Mouse (Mus musculus): Measurements from ENCODE around the gene Midn. TPM values are rescaled to one million over a fixed set of nuclear protein-coding genes. Genes with fewer than 3 reads are reported as not detected.
A peak's percentile ranks its signal among the peaks of the same experiment; 100 is the strongest.

Midn gene
- total RNA-seq, 2 experiments from 2014 or later: 74.3 to 98.7 TPM

DNA sequence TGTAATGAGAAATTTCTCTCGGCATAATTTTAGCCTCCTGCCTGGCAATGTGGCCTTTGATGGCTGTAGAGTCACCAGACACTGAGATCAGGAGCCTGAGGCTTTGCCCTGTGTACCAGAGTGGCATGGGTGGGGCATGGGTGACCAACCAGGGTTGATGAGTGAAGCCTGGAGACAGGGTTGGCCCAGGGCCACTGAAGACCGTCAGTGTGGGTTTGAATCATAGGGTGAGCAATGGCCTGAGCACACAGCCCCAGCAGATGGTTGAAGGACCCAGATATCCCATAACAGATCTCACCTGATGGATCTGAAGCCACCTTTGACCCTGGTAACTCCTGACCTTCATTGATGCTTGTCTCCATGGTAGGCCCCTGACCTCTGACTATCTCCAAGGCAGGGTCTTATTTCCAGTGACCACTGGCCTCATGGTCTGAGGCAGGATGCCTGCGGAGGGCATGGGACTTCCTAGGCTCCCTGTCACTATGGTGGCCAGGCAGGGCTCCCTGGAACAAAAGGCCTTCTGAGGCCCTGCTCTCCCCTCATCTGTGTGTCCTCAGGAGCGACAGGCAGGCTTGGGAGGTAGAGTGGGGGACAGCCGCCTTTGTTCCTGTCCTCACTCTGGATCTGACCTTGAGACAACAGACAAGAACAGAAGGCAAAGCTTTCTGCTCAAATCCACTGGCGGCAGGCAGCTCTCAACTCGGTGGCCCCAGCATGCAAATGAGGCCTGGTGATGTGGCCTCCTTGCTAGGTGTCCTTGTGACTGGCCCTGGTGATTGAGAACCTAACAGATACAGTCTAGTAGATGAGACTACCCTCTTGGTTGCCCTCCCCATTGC, 29.6 kb downstream of the Midn start:
- DNase-seq (ENCODE audit: low spot score in 2 of 2): no peak
- intact Hi-C loops (cut with DNase I): loop anchor here (5.0 to 10.0 kb wide), 2 partner anchors 50 to 197 kb away; partner anchors contain the start of gene Mum1

DNA sequence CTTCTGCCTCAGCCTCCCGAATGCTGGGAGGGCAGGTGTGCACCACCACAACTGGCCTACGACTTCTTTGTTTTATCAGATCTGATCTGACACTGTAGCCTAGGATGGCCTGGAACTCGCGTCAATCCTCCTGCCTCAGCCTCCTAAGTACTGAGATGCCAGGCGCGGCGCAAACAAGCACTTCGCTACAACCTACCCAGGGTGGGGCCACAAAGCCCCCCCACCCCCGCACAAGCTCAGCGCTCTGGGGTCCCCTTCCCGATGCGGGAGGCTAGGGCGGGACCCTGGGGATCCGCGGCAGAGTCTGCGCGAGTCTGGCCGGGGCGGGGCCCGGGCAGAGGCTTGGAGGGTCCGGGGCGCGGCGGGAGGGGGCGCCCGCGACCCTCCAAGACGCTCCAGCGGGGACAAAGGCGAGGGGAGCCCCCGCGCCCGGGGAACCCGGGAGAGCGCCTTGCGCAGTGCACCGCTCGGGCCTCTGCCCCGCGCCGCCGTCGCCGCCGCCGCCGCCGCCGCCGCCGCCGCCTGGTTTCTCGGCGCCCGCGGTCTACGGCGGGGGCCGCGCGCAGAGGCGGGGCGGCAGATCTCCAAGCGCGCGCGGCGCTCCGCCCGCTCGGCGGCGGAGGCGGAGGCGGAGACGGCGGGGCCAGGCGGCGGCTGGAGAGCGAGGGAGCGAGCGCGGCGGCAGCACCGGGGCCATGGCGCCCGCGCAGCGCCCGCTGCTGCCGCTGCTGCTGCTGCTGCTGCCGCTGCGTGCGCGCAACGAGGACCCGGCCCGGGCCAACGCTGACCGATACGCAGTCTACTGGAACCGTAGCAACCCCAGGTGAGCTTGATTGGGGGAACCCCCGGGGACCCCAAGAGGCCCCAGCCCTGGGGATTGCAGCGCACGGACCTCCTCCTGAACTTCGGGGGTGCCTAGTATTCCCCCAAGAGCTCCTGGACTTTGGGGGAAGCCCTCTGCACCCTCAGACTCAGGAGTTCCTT, 31.3 kb downstream of the Midn start, which contains the start of gene Efna2:
Gene Efna2, plus strand, starts transcription at position 415 of the 984 bp plus-strand sequence.
- intact Hi-C loops (cut with DNase I): loop anchor here (5.0 to 10.0 kb wide), 2 partner anchors 48 to 195 kb away; partner anchors contain the start of gene Mum1
- no peak for DNase-seq (ENCODE audit: low spot score in 2 of 2)

DNA sequence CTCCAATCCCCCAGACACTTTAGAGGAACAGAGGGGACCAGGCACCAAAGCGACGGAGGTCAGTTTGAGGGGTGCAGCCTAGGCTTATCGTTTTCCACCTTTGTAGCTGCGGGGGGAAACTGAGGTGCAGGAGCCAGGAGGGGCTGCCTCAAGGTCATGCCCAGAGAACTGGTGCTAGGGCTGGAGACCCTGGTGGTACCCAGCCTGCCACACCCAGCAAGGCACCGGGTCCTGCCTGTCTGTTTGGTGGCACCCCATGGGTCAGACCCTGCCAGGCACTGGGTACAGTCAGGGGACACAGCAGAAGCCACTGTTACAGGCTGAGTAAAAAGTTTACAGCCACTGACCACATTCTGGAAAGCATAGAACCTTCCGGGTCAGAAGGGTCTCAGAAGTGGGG, 32.2 kb downstream of the Midn start:
- no peak for DNase-seq (ENCODE audit: low spot score in 2 of 2)
- intact Hi-C loops (cut with DNase I): no loop called here

- DNase-seq (ENCODE audit: low spot score in 2 of 2): no peak
- intact Hi-C loops (cut with DNase I): no loop called here
Observed at GRCm38 (mm10) chr10:80180823-80181222, 32.8 kb downstream of the Midn start.

GRCm38 (mm10) chr10:80182547-80182946, 34.5 kb downstream of the Midn start:
- no peak for DNase-seq (ENCODE audit: low spot score in 2 of 2)
- intact Hi-C loops (cut with DNase I): no loop called here

- DNase-seq (ENCODE audit: low spot score in 2 of 2): no peak
Observed at GRCm38 (mm10) chr10:80186649-80187048, 38.6 kb downstream of the Midn start.

GRCm38 (mm10) chr10:80187739-80188138, 39.7 kb downstream of the Midn start:
- no peak for DNase-seq (ENCODE audit: low spot score in 2 of 2)
- intact Hi-C loops (cut with DNase I): no loop called here

More at GRCm38 (mm10) chr10:80186649-80187048, 38.6 kb downstream of the Midn start:
- intact Hi-C loops (cut with DNase I): no loop called here

- no peak for DNase-seq (ENCODE audit: low spot score in 2 of 2)
- intact Hi-C loops (cut with DNase I): no loop called here
Observed at GRCm38 (mm10) chr10:80188453-80189024, 40.5 kb downstream of the Midn start.

DNA sequence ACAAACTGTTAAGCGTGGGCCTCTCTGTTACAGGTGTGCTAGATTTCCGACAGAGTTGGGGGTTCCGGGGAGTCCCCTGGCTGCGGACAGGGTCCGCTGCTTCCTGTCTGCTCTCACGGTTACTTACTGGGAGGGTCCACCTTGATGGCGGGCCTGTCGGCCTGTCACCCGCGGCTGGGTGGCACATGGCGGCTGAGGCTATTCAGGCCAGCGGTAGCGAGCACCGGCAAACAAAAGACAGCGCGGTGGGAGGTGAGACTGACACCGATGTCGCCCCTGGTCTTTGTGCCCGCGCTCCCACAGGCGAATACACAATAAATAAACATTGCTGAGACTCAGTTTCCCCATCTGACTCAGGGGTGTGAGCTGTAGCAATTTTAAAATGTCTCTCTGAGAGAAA, 41.9 kb downstream of the Midn start:
- intact Hi-C loops (cut with DNase I): no loop called here
- DNase-seq (ENCODE audit: low spot score in 2 of 2): no peak

GRCm38 (mm10) chr10:80190491-80191051, 42.5 kb downstream of the Midn start:
- peak; percentile 42 to 49 for DNase-seq (ENCODE audit: low spot score in 2 of 2)
- intact Hi-C loops (cut with DNase I): no loop called here

DNA sequence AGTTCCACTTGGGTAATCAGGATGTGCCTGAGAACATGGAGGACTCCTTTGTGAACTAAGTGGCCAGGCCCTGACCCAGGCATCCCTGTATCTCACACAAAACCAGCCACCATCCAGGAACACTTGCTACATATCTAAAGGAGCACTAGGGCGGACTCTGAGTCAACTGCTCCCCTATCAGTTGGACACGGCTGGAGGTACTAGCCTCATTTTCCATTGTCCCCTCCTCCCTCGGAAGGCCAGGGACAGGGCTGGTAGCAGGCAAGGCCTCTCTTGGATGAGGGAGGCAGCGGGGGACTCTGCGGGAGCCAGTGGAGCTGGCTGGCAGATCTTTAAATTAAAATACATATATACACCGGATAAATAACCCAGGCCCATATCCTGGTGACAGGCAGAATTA, 45.9 kb downstream of the Midn start:
- no peak for DNase-seq (ENCODE audit: low spot score in 2 of 2)
- intact Hi-C loops (cut with DNase I): no loop called here

DNA sequence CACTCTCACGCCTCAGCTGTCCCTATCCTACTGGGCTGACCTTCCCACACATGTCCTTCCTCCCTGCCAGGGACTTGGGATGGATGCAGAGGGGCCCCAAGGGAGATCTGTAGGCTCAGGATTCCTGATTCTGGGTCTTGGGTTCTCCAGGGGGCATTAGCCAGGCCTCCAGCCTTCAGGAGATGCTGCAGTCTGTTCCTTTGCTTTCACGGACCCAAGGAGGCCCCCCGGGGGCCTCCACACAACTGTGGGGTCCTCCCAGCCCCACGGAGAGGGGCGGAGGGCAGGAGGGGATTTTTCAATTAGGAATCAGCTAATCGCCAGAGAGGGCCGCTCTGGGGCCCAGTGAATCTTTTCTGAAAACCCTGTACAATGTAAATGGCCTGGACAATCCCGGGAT, 46.4 kb downstream of the Midn start:
- intact Hi-C loops (cut with DNase I): no loop called here
- DNase-seq (ENCODE audit: low spot score in 2 of 2): no peak

- intact Hi-C loops (cut with DNase I): no loop called here
- DNase-seq (ENCODE audit: low spot score in 2 of 2): no peak
Observed at GRCm38 (mm10) chr10:80196167-80196566, 48.1 kb downstream of the Midn start.

DNA sequence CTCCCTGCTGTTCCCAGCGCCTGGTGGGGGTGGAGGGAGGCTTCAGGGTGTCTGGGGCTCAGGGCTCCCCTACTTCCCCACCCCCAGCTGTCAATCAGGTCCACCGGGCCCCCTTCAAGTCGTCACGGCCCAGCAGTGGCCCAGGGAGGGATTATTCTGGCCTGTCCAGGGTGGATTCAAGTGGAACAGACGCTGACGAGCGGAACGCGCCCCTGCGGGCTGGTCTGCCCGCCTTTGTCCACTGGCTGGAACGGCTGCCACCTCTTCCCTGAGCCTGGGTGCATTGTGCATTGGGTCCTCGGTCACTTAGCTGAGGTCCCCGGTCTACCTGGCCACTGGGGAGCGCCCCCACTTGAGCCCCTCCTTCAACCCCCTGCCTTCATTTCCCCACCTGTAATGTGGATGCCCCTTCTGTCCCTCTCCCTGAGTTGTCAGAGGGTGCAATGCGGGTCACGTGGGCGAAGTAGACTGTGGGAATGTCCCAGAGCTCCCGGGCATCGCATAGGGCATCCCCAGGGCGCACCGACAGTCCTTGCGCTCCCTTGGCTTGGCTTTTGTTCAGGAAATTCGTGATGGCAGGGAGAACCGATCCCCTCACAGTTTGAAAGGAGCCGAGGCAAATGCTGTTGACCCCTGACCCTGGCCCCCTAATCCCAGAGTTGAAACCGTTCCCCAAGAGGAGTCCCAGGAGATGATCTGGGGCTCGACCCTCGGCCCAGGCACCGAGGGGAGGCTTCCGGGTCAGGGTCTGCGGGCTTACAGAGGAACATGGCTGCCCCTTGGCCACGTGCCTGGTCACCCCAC, 48.9 kb downstream of the Midn start:
- intact Hi-C loops (cut with DNase I): no loop called here
- DNase-seq (ENCODE audit: low spot score in 2 of 2): no peak

- DNase-seq (ENCODE audit: low spot score in 2 of 2): peak; percentile 78 to 85
- intact Hi-C loops (cut with DNase I): loop anchor here (1.0 kb wide), 1 partner anchor 46 kb away; no protein-coding TSS in a partner anchor
Observed at GRCm38 (mm10) chr10:80199440-80200008, 51.5 kb downstream of the Midn start.

- intact Hi-C loops (cut with DNase I): no loop called here
- no peak for DNase-seq (ENCODE audit: low spot score in 2 of 2)
Observed at GRCm38 (mm10) chr10:80200485-80200884, 52.4 kb downstream of the Midn start.

DNA sequence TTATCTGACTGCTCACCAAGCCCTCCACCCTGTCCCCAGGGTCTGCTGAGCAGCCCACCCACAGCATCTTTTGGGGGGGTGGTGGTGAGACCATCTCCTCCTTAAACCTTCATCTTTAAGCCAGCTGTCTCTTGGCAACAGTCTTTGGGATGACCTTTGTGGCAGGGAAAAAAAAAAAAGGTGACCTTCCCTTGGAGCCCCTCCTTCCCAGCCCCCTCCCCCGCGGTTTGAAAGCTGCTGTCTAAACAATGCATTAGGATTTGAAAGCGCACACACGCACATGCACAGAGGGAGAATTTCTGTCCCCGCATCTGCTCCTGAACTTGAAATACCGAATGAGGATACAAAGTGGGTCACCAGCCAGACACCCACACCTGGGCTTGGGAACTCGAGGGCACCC, 56.0 kb downstream of the Midn start:
- DNase-seq (ENCODE audit: low spot score in 2 of 2): no peak
- intact Hi-C loops (cut with DNase I): no loop called here

GRCm38 (mm10) chr10:80207201-80207600, 59.1 kb downstream of the Midn start:
- DNase-seq (ENCODE audit: low spot score in 2 of 2): no peak
- intact Hi-C loops (cut with DNase I): no loop called here

All from left cerebral cortex, postnatal 25 days (tissue).